Mouse (Mus musculus): ENCODE data around the gene Dtnbp1. TPM values are rescaled to one million over a fixed set of nuclear protein-coding genes. Genes with fewer than 3 reads are reported as not detected.

The Dtnbp1 gene
- polyA plus RNA-seq, 1 experiment from 2014 or later, result 77.2 TPM

DNA sequence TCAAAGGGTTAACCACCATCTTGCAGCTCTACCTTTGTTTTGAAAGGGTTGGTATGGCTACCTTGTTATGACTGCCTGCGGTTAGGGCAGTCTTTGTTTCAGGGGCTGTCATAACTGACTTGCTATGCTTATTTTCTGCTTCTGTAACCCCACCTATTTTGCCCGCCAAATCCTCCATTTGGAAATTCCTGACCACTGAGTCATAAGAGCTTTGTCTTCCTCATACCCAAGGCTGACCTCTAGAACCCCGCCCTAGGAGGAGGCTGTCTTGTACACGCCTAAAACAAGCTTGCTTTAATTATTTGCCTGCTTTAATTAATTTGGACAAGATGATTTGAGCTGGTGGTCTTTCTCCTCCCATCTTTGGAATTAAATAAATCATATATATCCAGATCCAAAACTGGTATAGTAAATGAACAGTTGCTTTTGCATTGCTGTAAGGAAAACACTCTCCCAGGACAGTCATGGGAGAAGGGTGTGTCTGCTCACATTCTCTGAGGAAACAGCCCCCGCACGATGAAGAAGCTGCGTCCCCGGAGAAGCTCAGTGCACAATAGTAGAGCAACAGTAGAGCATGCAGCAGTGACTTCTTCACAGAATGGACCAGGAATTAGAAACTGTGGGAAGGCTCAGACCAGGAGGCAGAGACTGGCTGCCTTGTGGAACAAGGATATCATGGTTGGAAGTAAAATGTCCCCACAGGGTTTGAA is 62.5 kb downstream of the Dtnbp1 start:
- no peak overlapping the region for H3K4me2 ChIP-seq (replicated peaks)
- H3K9ac ChIP-seq, result no peak overlapping the region
- H3K27ac ChIP-seq, result no peak overlapping the region
- peaks cover 13% of the 10 kb centered on the region for H3K36me3 ChIP-seq
- ATAC-seq (ENCODE audit: low FRiP score, low read depth), result no peak
- peaks cover 16% of the 10 kb centered on the region; the same call in 1 of the 2 replicates for H3K4me1 ChIP-seq
- 78% methylated on average over 8 of the region's 8 CpGs for WGBS
- H3K9me3 ChIP-seq, result no peaks in the 10 kb centered on the region
- H3K4me3 ChIP-seq, result no peak overlapping the region
- H3K27me3 ChIP-seq, result no peaks in the 10 kb centered on the region

DNA sequence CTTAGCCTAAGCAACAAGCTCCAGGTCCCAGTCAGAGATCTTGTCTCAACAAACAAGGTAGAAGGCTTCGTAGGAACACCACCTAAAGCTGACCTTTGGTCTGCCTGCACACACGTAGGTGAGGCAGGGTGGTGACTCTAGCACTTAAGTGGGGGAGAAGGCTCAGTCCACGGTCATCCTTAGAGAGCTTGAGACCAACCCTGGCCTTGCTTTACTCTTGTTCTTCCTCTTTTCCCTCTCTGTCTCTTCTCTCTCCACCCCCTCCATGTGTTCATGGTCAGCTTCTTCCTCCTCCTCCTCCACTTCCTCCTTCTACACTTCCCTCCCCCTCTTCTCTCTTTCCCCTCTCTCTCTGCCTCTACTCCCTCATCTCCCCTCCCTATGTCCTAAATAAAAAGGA is 64.3 kb downstream of the Dtnbp1 start:
- Histone ChIP-seq H3K27me3 (no peaks in the 10 kb centered on the region), H3K4me2 (replicated peaks) (no peak overlapping the region), H3K9me3 (no peaks in the 10 kb centered on the region), H3K27ac (no peak overlapping the region), H3K4me1 (peaks cover 20% of the 10 kb centered on the region), H3K36me3 (no peaks in the 10 kb centered on the region; the same call in 1 of the 2 replicates), H3K4me3 (no peak overlapping the region), H3K9ac (no peak overlapping the region)
- WGBS, result 90% methylated on average over 3 of the region's 3 CpGs
- ATAC-seq (ENCODE audit: low FRiP score, low read depth), result no peak

DNA sequence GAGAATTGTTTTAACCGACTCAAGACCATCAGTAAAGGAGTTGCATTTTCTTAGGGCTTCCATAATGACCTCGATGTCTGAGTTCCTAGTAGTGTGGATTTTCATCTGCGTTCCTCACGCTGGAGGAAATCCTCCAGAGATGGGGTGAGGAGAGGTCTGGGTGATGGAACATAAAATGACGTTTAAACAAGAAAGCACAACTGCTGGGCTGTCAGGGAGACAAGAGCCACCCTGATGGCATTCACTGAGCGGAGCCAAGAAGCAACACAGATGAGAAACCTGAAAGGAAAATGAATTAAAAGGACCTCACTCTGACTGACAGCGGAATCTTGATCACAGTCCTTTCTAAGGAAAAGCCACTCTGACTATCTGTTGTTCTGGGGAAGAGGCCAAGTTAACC is 68.4 kb downstream of the Dtnbp1 start:
- 72% methylated on average over 7 of the region's 7 CpGs for WGBS
- H3K27me3 ChIP-seq, result no peaks in the 10 kb centered on the region

DNA sequence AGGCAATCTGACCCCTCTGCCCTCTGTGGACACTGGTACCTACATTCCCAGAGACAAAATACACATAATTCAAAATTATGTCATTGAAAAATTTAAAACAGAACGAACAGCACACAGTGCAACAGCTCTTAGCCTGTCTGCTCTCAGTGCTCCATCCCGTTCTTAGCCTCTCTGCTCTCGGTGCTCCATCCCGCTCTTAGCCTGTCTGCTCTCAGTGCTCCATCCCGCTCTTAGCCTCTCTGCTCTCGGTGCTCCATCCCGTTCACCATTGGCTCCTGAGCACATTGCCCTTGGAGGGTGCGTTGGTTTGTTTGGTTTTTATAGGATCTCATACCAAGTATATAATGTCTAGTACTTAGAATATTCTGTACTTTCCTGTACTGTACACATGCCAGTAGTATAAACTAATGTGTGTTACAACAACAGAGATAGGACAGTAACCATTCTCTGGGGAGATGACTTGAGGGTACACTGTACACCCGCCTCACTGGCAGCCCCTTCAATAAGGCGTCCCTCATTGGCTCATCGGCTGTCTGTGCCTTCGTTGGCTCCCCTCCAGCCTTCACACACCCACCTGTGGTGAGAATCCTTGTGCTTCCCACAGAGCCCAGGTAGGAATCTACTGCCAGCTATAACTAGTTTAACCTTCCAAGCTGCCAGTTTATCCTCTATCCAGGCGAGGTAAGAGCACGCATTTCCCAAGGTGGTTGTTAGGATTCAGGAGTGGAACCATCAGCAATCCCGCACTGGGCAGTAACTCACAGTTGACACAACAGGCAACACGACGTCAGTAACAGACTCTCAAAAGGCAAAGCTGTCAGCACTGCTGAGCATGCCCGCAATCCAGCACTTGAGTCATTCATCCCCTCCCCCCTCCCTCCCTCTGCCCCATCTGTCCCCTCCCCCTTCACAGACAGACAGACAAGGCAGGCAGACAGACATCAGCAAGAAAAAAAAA is 69.4 kb downstream of the Dtnbp1 start:
- H3K4me2 ChIP-seq (replicated peaks), result no peak overlapping the region
- H3K36me3 ChIP-seq, result peaks cover 15% of the 10 kb centered on the region
- H3K4me3 ChIP-seq, result no peak overlapping the region
- no peaks in the 10 kb centered on the region for H3K27me3 ChIP-seq
- no peak for ATAC-seq (ENCODE audit: low FRiP score, low read depth)
- 72% methylated on average over 18 of the region's 18 CpGs for WGBS
- H3K9me3 ChIP-seq, result no peaks in the 10 kb centered on the region
- no peak overlapping the region for H3K27ac ChIP-seq
- H3K9ac ChIP-seq, result no peak overlapping the region
- peaks cover 13% of the 10 kb centered on the region for H3K4me1 ChIP-seq

More for the DNA sequence above, 68.4 kb downstream of the Dtnbp1 start:
- Histone ChIP-seq H3K9me3 (no peaks in the 10 kb centered on the region), H3K36me3 (peaks cover 15% of the 10 kb centered on the region), H3K4me3 (no peak overlapping the region), H3K27ac (no peak overlapping the region), H3K9ac (no peak overlapping the region), H3K4me2 (replicated peaks) (no peak overlapping the region), H3K4me1 (peaks cover 13% of the 10 kb centered on the region)
- ATAC-seq (ENCODE audit: low FRiP score, low read depth), result no peak

DNA sequence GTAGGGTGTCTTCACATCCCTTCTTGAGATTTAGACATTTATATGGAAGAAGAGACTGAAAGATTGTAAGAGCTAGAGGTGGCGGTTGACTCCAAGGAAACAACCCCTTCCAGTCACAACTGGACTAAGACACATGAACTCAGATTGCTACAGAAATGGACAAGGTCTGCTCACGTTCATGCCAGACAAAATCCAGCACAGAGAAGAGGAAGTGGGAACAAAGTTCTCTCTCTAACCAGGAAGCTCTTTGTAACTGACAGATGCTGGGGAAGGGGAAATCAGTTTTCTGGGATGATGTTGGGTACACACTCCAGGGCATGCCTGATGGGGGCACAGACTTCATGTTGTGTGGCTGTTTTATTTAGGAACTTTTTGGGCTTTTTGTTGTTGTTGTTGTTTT is 75.6 kb downstream of the Dtnbp1 start:
- Histone ChIP-seq H3K36me3 (peaks cover 66% of the 10 kb centered on the region), H3K9me3 (no peaks in the 10 kb centered on the region), H3K4me2 (replicated peaks) (no peak overlapping the region), H3K9ac (no peak overlapping the region), H3K4me3 (no peak overlapping the region), H3K4me1 (no peaks in the 10 kb centered on the region), H3K27ac (no peak overlapping the region), H3K27me3 (no peaks in the 10 kb centered on the region)
- 83% methylated on average over 2 of the region's 2 CpGs for WGBS
- no peak for ATAC-seq (ENCODE audit: low FRiP score, low read depth)

DNA sequence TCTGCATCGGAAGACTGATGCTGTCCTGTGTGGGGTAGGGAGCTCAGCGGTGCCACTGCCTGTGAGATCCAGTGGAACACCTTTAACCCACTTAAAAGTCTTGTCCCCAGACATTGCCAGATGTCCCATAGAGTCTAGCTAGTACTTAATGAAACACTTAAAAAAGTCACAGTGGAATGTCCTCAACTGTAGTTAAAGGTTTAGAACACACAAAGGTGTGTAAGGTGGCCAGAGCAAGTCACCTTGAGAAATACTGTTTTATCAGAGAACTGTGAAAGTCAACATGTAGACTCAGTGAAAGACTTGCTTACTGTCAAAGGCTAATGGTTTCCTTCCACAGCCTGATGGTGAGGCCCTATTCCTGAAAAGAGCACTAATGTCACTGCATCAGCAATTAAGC is 76.8 kb downstream of the Dtnbp1 start:
- ATAC-seq (ENCODE audit: low FRiP score, low read depth), result no peak
- H3K9me3 ChIP-seq, result no peaks in the 10 kb centered on the region
- H3K9ac ChIP-seq, result no peak overlapping the region
- 95% methylated on average over 2 of the region's 2 CpGs for WGBS
- H3K27ac ChIP-seq, result no peak overlapping the region
- no peak overlapping the region for H3K4me2 ChIP-seq (replicated peaks)
- H3K36me3 ChIP-seq, result peaks cover 69% of the 10 kb centered on the region
- H3K4me3 ChIP-seq, result no peak overlapping the region
- H3K4me1 ChIP-seq, result no peaks in the 10 kb centered on the region
- H3K27me3 ChIP-seq, result no peaks in the 10 kb centered on the region

DNA sequence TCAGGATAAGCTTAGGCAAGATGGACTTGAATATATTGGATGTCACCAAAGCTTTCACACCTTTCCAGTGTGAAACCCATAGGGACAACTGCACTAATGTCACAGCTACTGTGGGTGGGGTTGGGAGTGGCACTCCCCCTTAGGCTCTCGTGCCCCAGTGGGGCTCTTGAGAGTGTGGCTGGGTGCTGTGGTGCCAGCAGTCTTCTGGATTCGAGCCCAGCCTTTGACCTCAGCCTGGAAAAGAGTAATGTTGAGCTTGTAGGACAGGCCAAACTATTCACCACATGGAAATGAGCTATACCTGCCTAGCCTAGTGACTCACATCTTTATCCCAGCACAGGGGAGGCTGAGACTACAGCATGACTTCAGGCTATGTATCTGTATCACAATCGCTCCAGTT is 77.9 kb downstream of the Dtnbp1 start:
- H3K27ac ChIP-seq, result no peak overlapping the region
- WGBS, result 94% methylated on average over 3 of the region's 3 CpGs
- H3K4me2 ChIP-seq (replicated peaks), result no peak overlapping the region
- H3K36me3 ChIP-seq, result peaks cover 73% of the 10 kb centered on the region
- no peaks in the 10 kb centered on the region for H3K27me3 ChIP-seq
- H3K4me1 ChIP-seq, result no peaks in the 10 kb centered on the region
- no peaks in the 10 kb centered on the region for H3K9me3 ChIP-seq
- no peak for ATAC-seq (ENCODE audit: low FRiP score, low read depth)
- H3K4me3 ChIP-seq, result no peak overlapping the region
- no peak overlapping the region for H3K9ac ChIP-seq

DNA sequence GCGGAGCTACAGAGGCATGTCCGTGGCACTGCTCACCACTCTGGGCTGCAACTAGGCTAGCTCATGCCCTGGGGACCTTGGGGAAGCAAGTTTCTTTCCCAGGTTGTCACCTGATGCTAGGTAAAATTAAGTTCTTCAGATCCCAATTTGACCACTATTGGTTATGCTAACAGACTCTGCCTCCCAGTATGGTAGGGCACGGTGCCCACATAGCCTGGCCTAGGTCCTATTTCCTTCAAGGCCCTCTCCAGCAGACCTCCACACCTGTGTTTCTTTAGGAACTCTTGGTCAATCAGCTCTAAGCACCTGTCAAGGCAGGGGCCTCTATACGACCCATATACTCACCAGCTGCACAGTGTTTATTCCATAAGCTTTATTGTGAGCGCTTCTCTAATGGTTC is 80.2 kb downstream of the Dtnbp1 start:
- Histone ChIP-seq H3K36me3 (peaks cover 96% of the 10 kb centered on the region), H3K4me2 (replicated peaks) (no peak overlapping the region), H3K27me3 (no peaks in the 10 kb centered on the region), H3K9ac (no peak overlapping the region), H3K4me1 (no peaks in the 10 kb centered on the region), H3K4me3 (no peak overlapping the region), H3K9me3 (no peaks in the 10 kb centered on the region), H3K27ac (no peak overlapping the region)
- ATAC-seq (ENCODE audit: low FRiP score, low read depth), result no peak
- WGBS, result 86% methylated on average over 5 of the region's 5 CpGs

DNA sequence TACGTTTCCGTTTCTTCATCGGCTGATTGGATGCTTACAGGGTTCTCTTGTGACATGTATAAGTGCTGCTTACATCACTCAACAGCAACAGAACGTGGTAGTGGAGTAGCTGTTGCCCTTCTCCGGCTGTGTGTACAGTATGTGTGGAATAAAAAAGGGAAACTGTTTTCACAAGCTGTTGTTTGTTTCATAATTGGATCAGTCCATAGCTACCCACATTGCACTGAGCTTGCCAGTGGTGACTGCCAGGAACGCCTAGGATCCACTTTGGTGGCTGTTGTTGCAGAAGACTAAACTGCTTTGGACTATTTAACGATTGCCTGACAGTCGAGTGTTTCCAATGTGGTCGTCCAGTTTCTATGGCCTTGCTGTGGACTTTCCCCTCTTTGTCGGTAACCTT is 80.9 kb downstream of the Dtnbp1 start:
- H3K4me3 ChIP-seq, result no peak overlapping the region
- H3K36me3 ChIP-seq, result peaks cover 99% of the 10 kb centered on the region
- H3K9ac ChIP-seq, result no peak overlapping the region
- no peaks in the 10 kb centered on the region for H3K4me1 ChIP-seq
- WGBS, result 72% methylated on average over 10 of the region's 10 CpGs
- no peak overlapping the region for H3K4me2 ChIP-seq (replicated peaks)
- H3K27me3 ChIP-seq, result no peaks in the 10 kb centered on the region
- H3K27ac ChIP-seq, result no peak overlapping the region
- no peak for ATAC-seq (ENCODE audit: low FRiP score, low read depth)
- no peaks in the 10 kb centered on the region for H3K9me3 ChIP-seq

DNA sequence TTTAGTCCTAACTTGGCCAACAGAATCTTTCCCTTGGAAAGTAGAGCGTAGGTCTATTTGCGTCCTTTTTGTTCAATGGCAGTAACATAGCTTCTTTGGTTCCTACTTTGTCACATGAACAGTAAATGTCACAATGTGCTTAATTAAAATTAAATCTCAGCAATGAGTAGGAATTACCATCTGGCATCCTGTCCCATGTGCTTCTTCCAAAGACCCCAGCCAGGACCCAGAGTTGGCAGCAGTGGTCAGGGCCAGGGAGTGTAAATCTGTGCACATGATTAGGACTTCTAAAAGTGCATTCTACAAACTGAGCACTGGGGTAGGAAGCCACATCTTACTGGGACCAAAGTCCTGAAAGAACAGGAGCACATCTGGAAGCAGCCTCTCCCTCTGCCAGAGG is 83.7 kb downstream of the Dtnbp1 start:
- ATAC-seq (ENCODE audit: low FRiP score, low read depth), result no peak
- H3K27ac ChIP-seq, result no peak overlapping the region
- H3K27me3 ChIP-seq, result no peaks in the 10 kb centered on the region
- WGBS, result 96% methylated on average over 2 of the region's 2 CpGs
- no peaks in the 10 kb centered on the region for H3K9me3 ChIP-seq
- H3K9ac ChIP-seq, result no peak overlapping the region
- no peak overlapping the region for H3K4me2 ChIP-seq (replicated peaks)
- H3K4me3 ChIP-seq, result no peak overlapping the region
- H3K4me1 ChIP-seq, result 0 out of 2 replicates have a peak, but pooled peaks cover 2% of the 10 kb centered on the region
- peaks cover 99% of the 10 kb centered on the region for H3K36me3 ChIP-seq

DNA sequence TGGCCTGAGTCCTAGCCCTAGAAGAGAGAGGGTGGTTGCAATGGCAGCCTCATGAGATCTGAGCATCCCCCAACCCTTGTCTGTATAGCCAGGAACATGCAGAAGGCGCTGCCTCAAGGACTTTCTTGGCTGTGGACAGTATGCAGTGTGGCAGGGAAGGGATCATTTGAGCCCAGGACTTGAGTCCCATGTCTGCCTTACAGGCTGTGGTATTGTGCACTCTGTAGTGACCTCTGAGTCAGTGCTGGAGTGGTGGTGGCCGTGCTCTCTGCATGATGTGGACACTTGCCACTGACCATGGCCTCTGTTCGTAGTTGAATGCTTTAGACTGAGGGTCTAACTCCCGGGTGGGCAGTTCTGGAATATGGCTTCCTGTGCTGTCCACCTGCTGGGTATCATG is 84.7 kb downstream of the Dtnbp1 start:
- H3K9me3 ChIP-seq, result no peaks in the 10 kb centered on the region
- no peak overlapping the region for H3K4me3 ChIP-seq
- H3K9ac ChIP-seq, result no peak overlapping the region
- H3K36me3 ChIP-seq, result peaks cover 99% of the 10 kb centered on the region
- H3K4me2 ChIP-seq (replicated peaks), result no peak overlapping the region
- WGBS, result 93% methylated on average over 4 of the region's 4 CpGs
- peaks cover 12% of the 10 kb centered on the region for H3K4me1 ChIP-seq
- H3K27me3 ChIP-seq, result no peaks in the 10 kb centered on the region
- ATAC-seq (ENCODE audit: low FRiP score, low read depth), result no peak
- no peak overlapping the region for H3K27ac ChIP-seq

DNA sequence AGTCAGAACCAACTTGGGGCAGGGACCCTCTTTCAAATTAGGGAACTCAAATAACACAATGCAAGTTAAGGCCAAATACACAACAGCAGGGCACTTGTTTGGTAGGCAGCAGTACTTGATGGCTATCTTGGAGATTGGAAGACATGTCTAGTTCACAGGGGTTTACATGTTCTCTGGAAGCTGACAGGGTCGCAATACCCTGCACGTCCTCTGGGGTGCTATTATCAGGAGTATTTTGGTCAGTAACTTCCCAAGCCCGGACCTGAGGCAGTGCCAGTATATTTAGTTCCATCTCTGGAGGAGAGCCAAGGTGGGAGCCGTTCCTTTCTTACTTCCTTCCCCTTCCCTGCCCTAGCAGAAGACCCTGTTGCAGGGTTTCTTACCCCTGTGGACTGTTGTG is 86.0 kb downstream of the Dtnbp1 start:
- no peak overlapping the region for H3K27ac ChIP-seq
- H3K4me3 ChIP-seq, result no peak overlapping the region
- peaks cover 16% of the 10 kb centered on the region for H3K4me1 ChIP-seq
- H3K9ac ChIP-seq, result no peak overlapping the region
- H3K9me3 ChIP-seq, result no peaks in the 10 kb centered on the region
- no peak for ATAC-seq (ENCODE audit: low FRiP score, low read depth)
- H3K27me3 ChIP-seq, result no peaks in the 10 kb centered on the region
- H3K36me3 ChIP-seq, result peaks cover 97% of the 10 kb centered on the region
- WGBS, result 73% methylated on average over 4 of the region's 4 CpGs
- no peak overlapping the region for H3K4me2 ChIP-seq (replicated peaks)
